In genomic region chr1:139079523-139079922, GRCm38 (mm10) we compare ENCODE assay signal across 10 mouse cellular contexts.
DNase-seq lines count a peak whose midpoint lies in the region; ATAC-seq and TF ChIP-seq lines count a peak whose summit lies in the region.
"Had no signal": no experiment of that assay in that cellular context is flagged by ENCODE, and none has a peak within 500 bp of the region (broad histone marks: within the 10 kb centered on the region; RNA-seq: fewer than 3 reads in every experiment).

No protein-coding gene starts in this region.

- no peak overlapping the region for H3K4me3 ChIP-seq in kidney, adult 2 months (ENCODE audit: insufficient read depth, low read depth, low read length)
- H3K4me3 ChIP-seq in G1E (ENCODE audit: low read depth, low read length), result no peak overlapping the region
- H3K4me3 ChIP-seq in liver, postnatal 0 days (ENCODE audit: low read depth, low read length), result no peak overlapping the region
- H3K4me3 ChIP-seq: limb, embryonic 10.5 days; myocyte had no signal

- H3K9me3 ChIP-seq in G1E (replicated peaks), result no peaks in the 10 kb centered on the region
- no peaks in the 10 kb centered on the region for H3K9me3 ChIP-seq in liver, postnatal 0 days (ENCODE audit: low read length)
- H3K9me3 ChIP-seq: limb, embryonic 10.5 days had no signal

- H3K4me2 ChIP-seq in liver, postnatal 0 days (ENCODE audit: low read depth, low read length), result no peak overlapping the region

- H3K36me3 ChIP-seq in kidney, adult 2 months (ENCODE audit: control insufficient read depth, insufficient read depth, low read length), result no peaks in the 10 kb centered on the region; the same call in 1 of the 2 replicates
- H3K36me3 ChIP-seq in G1E (replicated peaks), result peaks cover 29% of the 10 kb centered on the region
- no peaks in the 10 kb centered on the region for H3K36me3 ChIP-seq in liver, postnatal 0 days (replicated peaks; ENCODE audit: insufficient read depth, low read length)
- H3K36me3 ChIP-seq: limb, embryonic 10.5 days had no signal

- no peaks in the 10 kb centered on the region for H3K27me3 ChIP-seq in kidney, adult 2 months (replicated peaks; ENCODE audit: control insufficient read depth, insufficient read depth, low read length)
- H3K27me3 ChIP-seq in G1E (ENCODE audit: insufficient read depth, low read length), result no peaks in the 10 kb centered on the region
- H3K27me3 ChIP-seq in liver, postnatal 0 days (ENCODE audit: insufficient read depth, low read length), result no peaks in the 10 kb centered on the region

- 0 out of 2 replicates have a peak, but pooled peaks have one; percentile 29 for ATAC-seq in G1E (ENCODE audit: extremely low read depth, insufficient number of reproducible peaks, low FRiP score, poor library complexity, severe bottlenecking)
- no peak for ATAC-seq in liver, postnatal 0 days

- H3K9ac ChIP-seq in liver, postnatal 0 days (replicated peaks), result no peak overlapping the region

- H3K4me1 ChIP-seq in kidney, adult 2 months (ENCODE audit: control insufficient read depth, insufficient read depth, low read length), result no peaks in the 10 kb centered on the region
- H3K4me1 ChIP-seq in G1E (ENCODE audit: insufficient read depth, low read depth, low read length), result peaks cover 11% of the 10 kb centered on the region
- H3K4me1 ChIP-seq in liver, postnatal 0 days (ENCODE audit: insufficient read depth), result no peaks in the 10 kb centered on the region; the same call in 1 of the 2 replicates

- no peak for TF ChIP-seq CTCF in kidney, adult 2 months (conservative IDR thresholded peaks at IDR 0.05; ENCODE audit: insufficient read depth, insufficient read length, low read depth, low read length)
- no peak for TF ChIP-seq CTCF in G1E (IDR thresholded peaks at IDR 0.05; ENCODE audit: low read depth, low read length)
- TF ChIP-seq CTCF in liver, postnatal 0 days (IDR thresholded peaks at IDR 0.05; ENCODE audit: low read depth), result no peak

- H3K27ac ChIP-seq in kidney, adult 2 months (ENCODE audit: insufficient read depth, low read depth, low read length), result no peak overlapping the region
- H3K27ac ChIP-seq in liver, postnatal 0 days (ENCODE audit: low read depth), result no peak overlapping the region
- H3K27ac ChIP-seq: limb, embryonic 10.5 days had no signal

- TF ChIP-seq POLR2A in kidney, adult 2 months (IDR thresholded peaks at IDR 0.05; ENCODE audit: low read depth, low read length), result no peak

- DNase-seq in kidney, adult 2 months, result peak; percentile 11
- no peak for DNase-seq in kidney, adult 8-10 months
- no peak for DNase-seq in G1E (ENCODE audit: low spot score)
- DNase-seq in adipocyte (ENCODE audit: low spot score), result peak; percentile 17
- DNase-seq in lung, postnatal 36 days, result peak; percentile 22
- no peak for DNase-seq in liver, postnatal 0 days
- DNase-seq in testis, postnatal 10 days (ENCODE audit: low spot score), result no peak
- DNase-seq in ovary, postnatal 10 days (ENCODE audit: low spot score), result no peak

- whole genome bisulfite sequencing in kidney, adult 2 months, result 69% methylated on average over 6 of the region's 6 CpGs
- 73% methylated on average over 6 of the region's 6 CpGs for WGBS in liver, postnatal 0 days (ENCODE audit: insufficient replicate concordance)

- TF ChIP-seq EP300 in liver, postnatal 0 days (IDR thresholded peaks at IDR 0.05; ENCODE audit: low read depth), result no peak

Comparison
In these comparisons a context has a peak if more than half of its experiments do, and no peak if none do; other contexts are left out.
1. DNase-seq: peak in kidney, adult 2 months (single experiment), adipocyte (single experiment) and lung, postnatal 36 days (single experiment); none in kidney, adult 8-10 months (0 of 2), G1E (single experiment), liver, postnatal 0 days (single experiment), testis, postnatal 10 days (single experiment) and ovary, postnatal 10 days (single experiment).